Mouse (Mus musculus): ENCODE results near the gene Rrm2.
"Not testable (repeated sequence)": the region's sequence is repeated elsewhere in the genome, so short reads cannot be mapped to it uniquely, and the experiment has no call there.

Rrm2 gene

DNA sequence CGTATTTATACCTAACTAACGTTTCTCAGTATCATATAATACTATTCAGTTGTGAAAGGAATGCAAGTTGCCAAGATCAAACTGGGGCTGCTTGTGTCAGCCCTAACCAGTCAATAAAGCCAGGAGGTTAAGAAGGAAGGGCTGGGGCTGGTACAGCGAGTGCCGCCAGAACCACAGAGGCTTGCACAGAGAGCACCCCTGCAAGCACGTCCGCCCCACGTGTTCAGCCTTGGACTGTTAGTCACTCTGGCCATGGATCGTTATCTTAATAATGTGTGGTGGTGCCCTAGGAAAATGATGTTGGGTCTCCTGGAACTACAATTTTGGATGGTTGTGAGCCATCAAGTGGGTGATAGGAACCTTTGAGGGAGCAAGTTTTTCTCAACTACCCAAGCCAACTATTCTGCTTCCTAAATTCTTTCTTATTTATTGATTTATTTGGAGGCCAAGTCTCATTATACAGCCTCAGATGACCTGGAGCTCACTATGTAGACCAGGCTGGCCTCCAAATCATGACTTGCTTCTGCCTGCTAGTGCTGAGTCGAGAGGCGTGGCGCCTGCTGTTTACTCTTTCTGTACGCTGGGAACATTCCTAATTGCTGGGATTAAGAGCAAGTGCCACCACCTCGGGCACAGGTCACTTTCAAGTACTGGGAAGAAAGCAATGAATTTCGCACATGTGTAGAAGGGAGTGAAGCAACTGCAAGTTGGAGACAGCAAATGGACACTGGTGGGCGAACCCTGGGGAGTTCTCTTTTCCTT, 2.4 kb upstream of the Rrm2 start:
- no peak for DNase-seq (ENCODE audit: low spot score in 2 of 2)

DNA sequence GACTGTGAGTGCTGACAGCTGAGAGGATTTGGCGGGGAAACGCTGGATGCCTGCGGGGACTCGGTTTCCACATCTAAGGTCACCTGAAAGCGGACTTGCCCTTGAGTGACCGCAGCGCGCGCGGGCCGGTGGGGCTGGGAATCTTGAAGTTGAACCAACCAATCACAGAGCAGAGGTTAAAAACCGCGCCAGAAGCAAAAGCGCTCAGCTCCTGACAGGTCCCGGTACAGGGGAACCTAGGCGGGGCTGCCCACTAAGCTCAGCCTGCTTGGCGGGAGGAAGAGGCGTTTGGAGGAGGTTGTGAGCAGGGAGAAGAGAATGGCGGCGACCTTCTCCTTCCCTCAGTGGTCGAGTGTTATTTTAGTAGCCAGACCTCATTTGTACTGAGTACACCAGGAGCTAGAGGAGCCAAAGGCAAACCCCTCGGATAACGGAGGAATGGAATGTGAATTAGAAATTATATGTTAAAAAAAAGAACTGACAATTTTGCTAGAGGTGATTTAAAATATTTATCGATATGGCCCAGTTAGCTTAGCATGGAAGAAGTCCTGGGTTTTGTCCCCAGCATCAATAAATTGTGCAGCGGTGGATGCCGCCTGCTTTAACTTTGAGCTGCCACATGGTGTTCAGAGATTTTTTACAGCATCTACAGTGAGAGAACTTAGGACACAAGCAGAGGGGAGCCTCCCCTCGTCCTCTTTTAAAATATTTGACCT, 1.1 kb upstream of the Rrm2 start:
- peak; percentile 57 to 78 for DNase-seq (ENCODE audit: low spot score in 2 of 2)

DNA sequence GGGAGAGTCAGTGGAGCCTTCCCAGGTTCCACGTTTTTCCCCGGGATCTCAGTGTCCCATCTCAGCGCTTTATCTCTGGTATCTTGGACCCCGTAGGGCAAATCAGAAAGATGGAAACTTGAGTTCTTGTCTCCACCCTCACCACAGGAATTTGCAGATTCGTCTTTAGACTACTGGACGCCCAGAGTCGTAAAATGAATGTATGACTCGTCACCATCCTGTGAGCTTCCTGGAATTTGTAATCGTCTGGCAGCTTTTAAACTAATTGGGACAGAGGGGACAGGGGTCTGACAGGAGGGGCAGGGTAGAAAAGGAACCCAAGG, 600 bp upstream of the Rrm2 start:
- DNase-seq (ENCODE audit: low spot score in 2 of 2): no peak

DNA sequence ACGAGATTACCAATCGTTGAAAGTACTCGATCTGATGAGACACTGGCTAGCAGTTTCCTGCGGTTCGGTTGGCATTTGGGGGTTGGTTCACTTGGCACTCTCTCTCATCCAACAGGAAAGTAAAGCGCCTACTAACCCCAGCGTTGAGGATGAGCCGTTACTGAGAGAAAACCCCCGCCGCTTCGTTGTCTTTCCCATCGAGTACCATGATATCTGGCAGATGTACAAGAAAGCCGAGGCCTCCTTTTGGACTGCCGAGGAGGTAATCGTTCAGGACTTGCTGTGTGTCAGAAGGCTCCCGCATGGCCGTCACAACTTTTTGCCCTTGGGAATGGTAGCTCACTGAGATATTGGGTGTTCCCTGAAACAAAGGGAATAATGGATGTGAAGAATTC, 780 bp downstream of the Rrm2 start:
- no peak for DNase-seq (ENCODE audit: low spot score in 2 of 2)

DNA sequence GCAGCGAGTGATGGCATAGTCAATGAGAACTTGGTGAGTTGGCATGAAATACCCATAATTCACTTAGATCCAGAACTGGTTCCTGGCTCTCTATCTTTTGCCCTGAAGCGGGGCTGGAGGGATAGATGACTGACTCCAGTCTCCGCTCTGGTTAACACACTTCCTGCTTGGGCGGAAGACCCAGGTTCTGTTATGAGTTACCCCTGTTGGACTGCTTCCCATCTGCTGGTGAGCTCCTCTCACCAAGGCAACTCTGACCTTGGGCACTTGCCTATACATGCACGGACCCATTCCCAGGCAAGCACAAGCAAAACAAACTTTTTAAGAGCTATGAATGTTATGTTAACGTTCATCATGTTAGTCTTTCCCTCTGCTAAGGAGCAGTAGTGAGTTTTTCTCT, 1.4 kb downstream of the Rrm2 start:
- DNase-seq (ENCODE audit: low spot score in 2 of 2): peak; percentile 35 to 55

DNA sequence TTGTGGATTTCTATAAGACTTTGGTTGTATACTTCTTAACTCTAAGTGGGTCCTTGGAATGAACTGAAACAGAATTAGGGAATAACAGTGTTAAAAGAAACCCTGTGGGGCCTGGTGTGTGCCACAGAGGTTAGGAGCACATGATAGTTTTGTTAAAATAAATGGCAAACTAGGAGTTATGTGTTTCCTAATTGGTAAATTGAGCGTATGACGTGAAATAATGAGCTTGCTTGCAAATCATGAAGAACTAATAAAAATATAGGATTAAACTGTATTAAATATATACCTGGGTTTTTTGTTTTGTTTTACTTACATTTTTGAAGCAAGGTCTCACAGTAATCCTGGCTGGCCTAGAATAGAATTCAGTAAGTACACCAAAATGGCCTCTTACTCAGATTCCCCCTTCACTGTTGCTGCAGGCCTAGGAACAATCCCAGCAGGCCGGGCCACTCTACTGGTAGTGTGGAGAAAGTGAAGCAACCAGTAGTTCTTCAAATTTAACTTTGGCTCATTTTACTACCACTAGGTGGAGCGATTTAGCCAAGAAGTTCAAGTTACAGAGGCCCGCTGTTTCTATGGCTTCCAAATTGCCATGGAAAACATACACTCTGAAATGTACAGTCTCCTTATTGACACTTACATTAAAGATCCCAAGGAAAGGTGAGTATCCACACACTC, 1.9 kb downstream of the Rrm2 start:
- peak; percentile 39 to 71 for DNase-seq (ENCODE audit: low spot score in 2 of 2)

DNA sequence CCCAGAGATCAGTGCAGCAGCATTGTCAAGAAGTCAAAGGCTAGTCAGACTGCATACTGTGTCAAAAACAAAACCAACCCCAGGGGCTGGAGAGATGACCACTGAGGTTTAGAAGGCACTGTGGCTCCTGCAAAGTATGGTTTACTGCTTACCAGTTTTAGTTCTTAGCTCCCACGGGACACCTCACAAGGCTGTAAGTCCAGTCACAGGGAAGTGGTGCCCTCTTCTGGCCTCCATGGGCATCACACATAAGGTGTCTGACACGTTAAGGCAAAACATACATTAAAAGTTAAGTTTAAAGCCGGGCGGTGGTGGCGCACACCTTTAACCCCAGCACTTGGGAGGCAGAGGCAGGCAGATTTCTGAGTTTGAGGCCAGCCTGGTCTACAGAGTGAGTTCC, 2.6 kb downstream of the Rrm2 start:
- no peak for DNase-seq (ENCODE audit: low spot score in 2 of 2)

DNA sequence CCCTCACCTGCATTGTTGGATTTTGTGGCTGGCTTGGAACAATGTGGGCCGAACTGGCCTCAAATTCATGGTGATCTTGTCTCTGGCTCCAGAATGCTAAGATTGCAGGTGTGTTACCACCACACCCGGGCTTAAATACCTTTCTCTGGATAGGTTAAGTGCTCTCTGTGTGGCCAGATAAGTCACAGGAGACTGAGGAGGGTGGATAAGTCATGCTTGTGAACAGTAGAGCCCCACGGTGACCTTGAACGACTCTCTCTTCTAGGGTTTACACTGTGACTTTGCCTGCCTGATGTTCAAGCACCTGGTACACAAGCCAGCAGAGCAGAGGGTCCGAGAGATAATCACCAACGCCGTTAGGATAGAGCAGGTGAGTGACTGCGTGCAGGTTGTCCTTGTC, 4.4 kb downstream of the Rrm2 start:
- no peak for DNase-seq (ENCODE audit: low spot score in 2 of 2)

DNA sequence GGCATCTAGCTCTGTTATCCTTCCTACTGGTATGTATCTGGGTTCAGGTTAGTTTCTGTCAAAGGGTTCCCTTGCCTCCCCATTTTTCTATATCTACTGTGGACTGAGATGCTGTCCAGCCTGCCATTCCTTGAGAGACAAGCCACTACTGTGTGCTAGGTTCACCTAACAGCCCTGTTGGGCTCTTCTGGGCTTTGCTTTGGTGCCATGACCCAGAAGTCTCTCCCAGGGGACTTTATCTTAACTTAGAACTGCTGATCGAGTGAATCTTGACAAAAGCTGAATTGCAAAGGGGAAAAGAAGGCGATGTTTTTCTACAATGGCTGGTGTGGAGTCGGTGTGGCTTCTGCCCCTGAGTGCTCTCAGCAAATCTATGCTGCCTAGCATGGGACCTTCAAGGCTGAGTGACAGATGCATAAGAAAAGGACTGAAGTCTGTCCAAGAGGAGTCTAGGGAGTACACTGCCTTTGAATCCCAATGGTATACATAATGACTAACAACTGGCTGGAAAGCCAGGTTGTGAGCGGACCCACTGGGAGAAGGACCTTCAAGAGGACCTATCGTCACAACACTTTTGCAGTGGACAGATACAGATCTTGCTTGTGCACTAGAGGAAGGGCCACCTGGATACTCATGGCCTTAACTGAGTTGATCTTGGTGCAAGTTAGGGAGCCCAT, 6.7 kb downstream of the Rrm2 start:
- DNase-seq (ENCODE audit: low spot score in 2 of 2): no peak

DNA sequence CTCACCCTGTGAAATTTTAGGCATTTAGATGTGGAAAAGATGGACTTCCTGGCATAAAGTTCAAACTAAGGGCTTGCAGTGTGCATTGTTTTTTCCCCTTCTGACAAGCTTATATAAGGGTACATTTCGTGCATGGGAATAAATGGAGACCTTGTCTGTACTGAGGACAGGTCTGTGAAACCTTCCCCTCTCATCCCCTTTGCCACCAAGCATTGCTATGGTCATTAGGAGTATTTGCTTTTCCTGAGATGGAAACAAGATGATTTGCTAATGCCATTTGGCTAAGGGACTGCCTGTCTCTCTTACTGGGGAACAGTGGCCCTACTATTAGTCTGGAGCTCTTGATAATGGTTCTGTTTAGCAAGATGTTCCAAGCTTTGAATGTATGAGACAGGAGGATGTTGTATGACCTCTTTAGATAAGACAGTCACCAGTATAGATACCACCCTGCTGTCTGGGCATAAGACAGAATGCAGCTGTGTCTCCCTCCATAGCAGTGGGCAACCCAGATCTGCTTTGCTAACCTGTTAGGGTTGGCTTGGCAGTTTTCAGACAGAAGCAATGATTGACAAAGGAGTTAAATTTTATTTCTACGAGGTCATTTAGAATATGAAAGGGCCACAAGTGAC, 7.3 kb downstream of the Rrm2 start:
- DNase-seq (ENCODE audit: low spot score in 2 of 2): no peak

DNA sequence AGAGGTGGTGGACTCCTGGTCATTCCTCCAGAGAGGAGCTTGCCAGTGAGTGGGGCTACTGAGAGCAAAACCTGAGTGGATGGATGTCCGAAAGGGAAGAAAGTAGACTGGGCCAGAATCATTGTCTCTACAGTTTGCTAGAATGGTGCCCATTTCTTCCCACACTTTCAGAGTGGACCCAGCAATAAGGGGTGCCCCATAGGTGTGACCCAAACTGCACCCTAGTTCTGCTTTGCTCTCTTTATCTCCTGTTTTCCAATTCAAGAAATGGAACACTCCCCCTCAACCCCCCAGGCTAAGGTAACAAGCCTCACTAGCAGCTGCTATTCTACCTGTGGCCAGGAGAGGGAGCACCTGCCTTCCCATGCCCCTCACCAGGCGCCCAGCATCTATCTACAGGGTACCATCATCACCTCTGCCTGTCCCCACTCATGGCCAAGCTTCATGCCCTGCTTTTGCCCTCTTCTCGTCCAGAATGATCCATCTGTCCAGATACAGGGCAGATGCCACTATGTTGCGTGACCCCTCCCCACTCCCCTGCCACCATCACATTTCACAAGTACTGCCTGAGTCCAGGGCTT, 8.8 kb downstream of the Rrm2 start:
- no peak for DNase-seq (ENCODE audit: low spot score in 2 of 2)

DNA sequence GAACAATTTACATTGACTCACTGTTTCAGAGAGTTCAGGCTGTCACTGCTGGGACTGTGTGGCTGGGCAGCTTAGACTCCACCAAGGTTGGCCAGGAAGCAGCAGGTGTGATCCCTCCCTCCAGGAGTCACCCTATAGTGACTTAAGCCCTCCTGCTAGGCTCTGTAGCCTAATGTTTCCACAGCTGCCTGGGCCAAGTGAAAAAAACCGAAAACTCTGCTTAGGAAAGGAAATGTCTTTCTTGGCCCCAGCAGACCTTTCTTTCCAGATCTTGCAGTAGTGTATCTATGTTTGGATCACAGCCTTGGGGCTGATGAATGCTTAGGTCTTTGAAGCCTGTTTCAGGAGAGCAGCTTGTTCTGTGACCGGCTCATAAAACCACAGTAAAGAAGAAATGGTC, 15.4 kb downstream of the Rrm2 start:
- no peak for DNase-seq (ENCODE audit: low spot score in 2 of 2)

DNA sequence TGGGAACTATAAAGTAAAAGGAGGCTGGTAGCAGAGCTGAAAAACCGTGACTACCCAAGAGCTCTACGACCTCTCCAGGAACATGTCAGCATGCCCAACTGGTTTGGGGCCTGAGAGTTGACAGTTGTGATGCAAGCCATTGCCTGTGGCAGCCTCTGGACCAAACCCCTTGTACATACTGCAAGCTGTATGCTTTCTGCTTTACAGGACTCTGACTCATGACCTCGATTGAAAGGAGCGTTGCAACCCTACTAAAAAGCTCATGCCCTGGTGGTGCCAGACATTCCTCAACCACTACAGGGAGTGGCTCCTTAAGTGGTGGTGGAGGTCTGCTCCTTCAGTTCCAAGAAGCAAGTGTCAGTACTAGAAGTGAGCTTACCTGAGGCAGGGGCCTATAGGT, 15.8 kb downstream of the Rrm2 start:
- no peak for DNase-seq (ENCODE audit: low spot score in 2 of 2)

DNA sequence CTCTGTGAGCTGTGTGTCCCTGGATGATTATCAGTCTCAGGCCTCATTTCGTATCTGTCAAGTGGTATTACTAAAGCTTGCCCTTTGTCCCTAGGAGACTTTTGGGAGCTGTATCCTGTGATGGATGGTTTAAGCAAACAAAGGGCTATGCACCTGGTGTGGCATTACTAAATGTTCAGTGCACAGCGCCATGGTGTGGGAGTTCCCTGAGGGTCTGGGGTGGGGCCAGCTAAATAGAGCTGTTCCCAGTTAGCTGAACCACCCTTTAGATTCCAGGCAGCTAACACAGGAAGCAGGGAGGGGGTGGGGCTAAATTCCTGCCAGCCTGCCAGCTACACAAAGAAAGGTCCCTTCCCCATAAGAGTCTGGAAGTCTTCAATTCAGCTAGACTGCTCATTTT, 16.3 kb downstream of the Rrm2 start:
- no peak for DNase-seq (ENCODE audit: low spot score in 2 of 2)

DNA sequence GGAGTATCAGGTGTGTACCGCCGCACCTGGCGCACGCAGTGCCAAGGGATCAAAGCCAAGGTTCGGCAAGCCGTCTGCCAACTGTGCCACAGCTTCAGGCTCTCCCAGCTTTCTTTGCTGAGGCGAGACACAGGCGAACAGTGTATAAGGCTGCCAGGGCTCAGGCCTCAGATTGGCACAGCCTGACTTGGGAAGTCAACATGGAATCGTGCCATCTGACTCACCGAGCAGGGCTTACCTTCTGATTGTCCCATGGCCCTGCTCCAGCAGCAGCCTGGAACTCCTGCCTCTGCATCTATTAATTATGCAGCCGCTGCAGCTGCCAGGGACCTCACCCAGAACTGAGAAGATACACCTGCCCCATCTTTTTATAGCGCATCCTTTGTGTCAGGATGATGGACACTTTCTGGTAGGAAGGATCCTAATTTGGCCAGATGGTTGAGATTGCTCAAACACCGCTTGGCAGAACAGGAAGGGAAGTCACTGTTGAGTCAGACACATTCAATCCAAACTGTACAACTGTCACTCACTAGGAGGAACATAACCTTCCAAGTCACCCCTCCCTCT, 26.9 kb downstream of the Rrm2 start:
- no peak for DNase-seq (ENCODE audit: low spot score in 2 of 2)

DNA sequence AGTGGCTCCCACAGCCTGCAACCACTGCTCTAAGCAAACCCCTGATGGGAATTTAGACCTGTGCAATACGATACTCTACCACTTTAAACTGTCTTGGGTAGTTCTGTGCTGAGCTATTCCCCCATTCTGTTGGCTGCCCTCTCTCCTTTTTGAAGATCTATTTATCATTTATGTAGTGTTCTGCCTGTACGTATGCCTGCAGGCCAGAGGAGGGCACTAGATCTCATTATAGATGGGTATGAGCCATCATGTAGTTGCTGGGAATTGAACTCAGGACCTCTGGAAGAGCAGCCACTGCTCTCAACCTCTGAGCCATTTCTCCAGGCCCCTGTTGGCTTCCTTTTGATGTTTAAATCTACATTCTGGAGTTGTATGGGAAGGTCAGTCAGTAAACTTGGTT, 28.9 kb downstream of the Rrm2 start:
- DNase-seq (ENCODE audit: low spot score in 2 of 2): no peak

DNA sequence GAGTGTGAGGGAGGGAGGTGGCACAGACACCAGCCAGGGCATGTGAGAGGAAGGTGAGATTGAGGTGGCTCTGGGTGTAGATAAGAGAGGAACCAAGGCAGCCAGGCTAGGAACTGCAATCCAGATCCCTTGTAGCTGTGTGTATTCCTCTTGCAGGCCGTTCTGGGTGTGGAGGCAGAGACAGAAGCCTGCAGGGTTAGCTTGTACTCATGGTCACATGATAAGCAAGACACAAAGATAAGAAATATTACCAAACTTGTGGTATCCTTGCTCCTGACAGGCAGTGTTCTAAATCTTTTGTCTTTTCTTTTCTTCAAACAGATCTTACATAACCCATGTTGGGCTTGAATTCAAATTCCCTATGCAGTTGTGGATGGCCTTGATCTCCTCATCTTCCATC, 31.9 kb downstream of the Rrm2 start:
- DNase-seq (ENCODE audit: low spot score in 2 of 2): no peak

DNA sequence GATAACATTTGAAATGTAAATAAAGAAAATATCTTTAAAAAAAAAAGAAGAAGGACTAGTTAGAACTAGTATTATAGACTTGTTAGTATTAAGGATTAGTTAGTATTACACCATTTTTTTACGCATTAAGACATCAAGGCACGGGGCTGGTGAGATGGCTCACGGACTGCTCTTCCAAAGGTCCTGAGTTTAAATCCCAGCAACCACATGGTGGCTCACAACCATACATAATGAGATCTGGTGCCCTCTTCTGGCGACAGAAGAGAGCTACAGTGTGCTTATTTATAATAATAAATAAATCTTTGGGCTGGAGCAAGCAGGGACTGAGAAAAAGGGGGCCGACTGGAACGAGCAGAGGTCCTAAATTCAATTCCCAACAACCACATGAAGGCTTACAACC, 33.5 kb downstream of the Rrm2 start:
- DNase-seq (ENCODE audit: low spot score in 2 of 2): not testable (repeated sequence)

DNA sequence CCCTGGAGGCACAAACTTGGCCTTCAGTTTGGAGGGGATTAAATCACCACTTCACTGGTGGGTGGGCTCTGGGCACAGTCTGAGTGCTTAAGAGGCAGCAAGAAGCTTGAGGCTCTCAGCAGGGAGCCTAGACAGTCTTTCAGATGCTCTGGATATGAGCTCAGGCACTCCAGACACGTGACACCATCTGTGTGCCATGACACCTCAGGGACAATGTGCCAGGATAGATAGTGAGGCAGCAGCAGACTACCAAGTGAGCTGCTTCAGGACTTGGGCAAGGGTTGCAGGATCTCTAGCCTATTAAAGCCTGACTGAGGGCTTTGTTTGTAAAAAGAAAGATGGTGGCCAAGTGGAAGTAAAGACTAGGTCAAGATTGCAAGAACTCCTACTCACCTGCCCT, 36.3 kb downstream of the Rrm2 start:
- DNase-seq (ENCODE audit: low spot score in 2 of 2): no peak

DNA sequence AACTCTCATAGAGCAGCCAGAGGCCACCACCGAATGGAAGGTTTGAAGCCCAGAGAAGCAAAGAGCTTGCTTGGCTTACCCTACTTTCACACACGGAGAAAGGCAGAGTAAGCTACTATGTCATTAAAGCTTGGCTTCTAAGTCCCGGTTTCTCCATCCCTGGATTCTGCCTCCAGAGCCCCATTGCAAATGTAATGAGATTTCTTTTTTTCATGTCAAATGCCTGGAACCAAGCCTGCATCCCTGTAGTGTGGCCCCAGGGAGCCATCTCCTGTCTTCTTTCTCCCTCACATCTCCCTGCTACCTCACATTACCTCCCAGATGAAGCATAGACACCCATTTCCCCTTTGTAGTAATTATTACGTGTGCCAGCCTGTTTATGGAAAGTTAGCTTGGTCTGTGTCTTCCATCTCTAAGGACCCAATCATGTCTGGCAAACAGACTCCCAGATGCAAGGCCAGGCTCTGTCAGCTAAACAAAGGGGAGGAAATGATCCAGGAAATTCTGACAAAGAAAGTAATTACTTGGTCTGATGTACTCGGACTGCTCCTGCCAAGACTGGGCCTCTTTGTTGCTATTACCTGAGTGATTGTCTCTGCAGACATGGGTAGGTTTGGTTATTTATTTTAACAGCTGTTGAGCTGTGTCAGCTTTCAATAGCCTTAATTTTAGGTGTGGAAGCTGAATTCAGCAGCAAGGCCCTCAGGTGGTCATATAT, 38.7 kb downstream of the Rrm2 start:
- DNase-seq (ENCODE audit: low spot score in 2 of 2): no peak

DNA sequence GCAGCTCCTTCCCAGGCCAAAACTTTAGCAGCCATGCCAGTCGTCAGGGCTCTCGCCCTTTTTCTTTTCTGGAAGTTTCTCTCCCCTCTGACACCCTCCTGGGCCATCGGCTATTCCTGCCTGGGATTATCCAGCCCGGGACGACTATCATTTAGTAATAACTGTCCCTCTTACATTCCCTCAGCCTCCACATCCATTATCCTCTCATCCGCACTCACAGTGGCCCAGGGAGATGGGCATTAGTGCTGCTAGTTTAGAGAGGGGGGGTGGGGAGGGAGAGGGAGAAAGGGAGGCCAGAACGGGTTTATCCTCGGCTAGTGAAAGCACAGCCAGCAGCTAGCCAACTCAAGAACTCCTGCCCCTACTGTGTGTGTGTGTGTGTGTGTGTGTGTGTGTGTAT, 39.3 kb downstream of the Rrm2 start:
- no peak for DNase-seq (ENCODE audit: low spot score in 2 of 2)

All from spleen, postnatal 36 days (tissue).